Comparison of ENCODE assay signal across 9 mouse cellular contexts in genomic region chr11:96760042-96760441, GRCm38 (mm10). TPM values are rescaled to one million over a fixed set of nuclear protein-coding genes. Genes with fewer than 3 reads are reported as not detected.
DNase-seq lines count a peak whose midpoint lies in the region; ATAC-seq and TF ChIP-seq lines count a peak whose summit lies in the region.
"Had no signal": no experiment of that assay in that cellular context is flagged by ENCODE, and none has a peak within 500 bp of the region (broad histone marks: within the 10 kb centered on the region; RNA-seq: fewer than 3 reads in every experiment).

No protein-coding gene starts in this region.

- 37% methylated on average over 3 of the region's 3 CpGs for WGBS in heart, embryonic 11.5 days (ENCODE audit: insufficient replicate concordance)
- WGBS in kidney, postnatal 0 days, result 65% methylated on average over 3 of the region's 3 CpGs

- no peak overlapping the region for H3K27ac ChIP-seq in heart, embryonic 11.5 days (ENCODE audit: low read depth, low read length)
- H3K27ac ChIP-seq in kidney, postnatal 0 days, result no peak overlapping the region
- H3K27ac ChIP-seq: embryonic facial prominence, embryonic 13.5 days had no signal

- H3K9me3 ChIP-seq in heart, embryonic 11.5 days (replicated peaks; ENCODE audit: control insufficient read depth, low read length), result no peaks in the 10 kb centered on the region
- H3K9me3 ChIP-seq in kidney, postnatal 0 days (replicated peaks; ENCODE audit: low read length), result no peaks in the 10 kb centered on the region
- H3K9me3 ChIP-seq: embryonic facial prominence, embryonic 13.5 days had no signal

- no peak overlapping the region for H3K9ac ChIP-seq in heart, embryonic 11.5 days (ENCODE audit: low read depth, low read length)
- no peak overlapping the region for H3K9ac ChIP-seq in kidney, postnatal 0 days (ENCODE audit: low read depth, low read length)
- H3K9ac ChIP-seq: embryonic facial prominence, embryonic 13.5 days had no signal

- no peak overlapping the region for H3K4me2 ChIP-seq in heart, embryonic 11.5 days
- H3K4me2 ChIP-seq in kidney, postnatal 0 days (ENCODE audit: low read length), result no peak overlapping the region
- H3K4me2 ChIP-seq: embryonic facial prominence, embryonic 13.5 days had no signal

- H3K36me3 ChIP-seq in heart, embryonic 11.5 days (ENCODE audit: control insufficient read depth, insufficient read depth, low read length), result no peaks in the 10 kb centered on the region
- no peaks in the 10 kb centered on the region for H3K36me3 ChIP-seq in kidney, postnatal 0 days (ENCODE audit: insufficient read depth, low read length)
- H3K36me3 ChIP-seq: embryonic facial prominence, embryonic 13.5 days had no signal

- peak; percentile 77 to 82 for DNase-seq in heart, adult 18-20 months
- peak; percentile 72 to 78 for DNase-seq in B cell, adult 2 months
- DNase-seq in R1 (ENCODE audit: low read depth, low spot score), result peak; percentile 93
- peak; percentile 76 for DNase-seq in embryo, embryonic 10.5 days (ENCODE audit: low spot score)
- peak; percentile 86 for DNase-seq in kidney, postnatal 0 days (ENCODE audit: low spot score)
- peak; percentile 44 for DNase-seq in retina, adult 2 months (ENCODE audit: low read depth, low spot score)
- DNase-seq in gastrocnemius, postnatal 36 days, result no peak

- H3K4me3 ChIP-seq in heart, embryonic 11.5 days (ENCODE audit: low read depth, low read length), result no peak overlapping the region
- H3K4me3 ChIP-seq in kidney, postnatal 0 days (replicated peaks; ENCODE audit: low read depth, low read length), result no peak overlapping the region
- H3K4me3 ChIP-seq: embryonic facial prominence, embryonic 13.5 days had no signal

- intact Hi-C loops in gastrocnemius, postnatal 36 days (cut with DNase I), result loop anchor here (1.0 kb wide), 1 partner anchor 102 kb away; no protein-coding TSS in a partner anchor

- H3K27me3 ChIP-seq in heart, embryonic 11.5 days (ENCODE audit: control insufficient read depth, insufficient read depth, low read length), result no peaks in the 10 kb centered on the region
- no peaks in the 10 kb centered on the region for H3K27me3 ChIP-seq in kidney, postnatal 0 days (ENCODE audit: insufficient read depth, low read length)
- H3K27me3 ChIP-seq: embryonic facial prominence, embryonic 13.5 days had no signal

- no peaks in the 10 kb centered on the region for H3K4me1 ChIP-seq in heart, embryonic 11.5 days (ENCODE audit: control insufficient read depth, insufficient read depth, low read length)
- no peaks in the 10 kb centered on the region for H3K4me1 ChIP-seq in kidney, postnatal 0 days (replicated peaks; ENCODE audit: insufficient read depth, low read length)

- peak; percentile 90 for TF ChIP-seq CTCF in kidney, postnatal 0 days (IDR thresholded peaks at IDR 0.05; ENCODE audit: low read depth)

- ATAC-seq in heart, embryonic 11.5 days (replicated peaks; ENCODE audit: insufficient number of reproducible peaks, low FRiP score, low TSS enrichment), result no peak
- ATAC-seq in kidney, postnatal 0 days (replicated peaks; ENCODE audit: low FRiP score, low read depth), result no peak

RNA-seq across cellular contexts. Expression of gene Snx11, which starts 17.3 kb away (rescaled TPM):
- 10 to 100 TPM in 1 of 2 experiments, 1 to 10 TPM in 1; 9.9 to 15.2 TPM for total RNA-seq in heart, adult 18-20 months (2021)
- polyA plus RNA-seq in heart, embryonic 11.5 days (2014; fragmentation: Nextera tagmentation; extraction: Ambion mirVana), result 6.8 and 7.0 TPM in 2 replicates
- 17.6 and 19.8 TPM in 2 replicates for polyA plus RNA-seq in kidney, postnatal 0 days (2015; fragmentation: Nextera tagmentation; extraction: Ambion mirVana)
- 10 to 100 TPM; 10.0 to 10.3 TPM for total RNA-seq in gastrocnemius, postnatal 36 days (2021)

RNA-seq across cellular contexts. Expression of gene Cbx1, which starts 28.9 kb away (rescaled TPM):
- 10 to 100 TPM; 35.7 TPM for total RNA-seq in heart, adult 18-20 months (2021)
- 50.7 and 60.0 TPM in 2 replicates for polyA plus RNA-seq in heart, embryonic 11.5 days (2014; fragmentation: Nextera tagmentation; extraction: Ambion mirVana)
- polyA plus RNA-seq in kidney, postnatal 0 days (2015; fragmentation: Nextera tagmentation; extraction: Ambion mirVana), result 101 and 106 TPM in 2 replicates
- 10 to 100 TPM; 33.3 to 34.3 TPM for total RNA-seq in gastrocnemius, postnatal 36 days (2021)

Comparison
In these comparisons a context has a peak if more than half of its experiments do, and no peak if none do; other contexts are left out.
1. DNase-seq: peak in heart, adult 18-20 months (2 of 2), B cell, adult 2 months (2 of 2), R1 (single experiment), embryo, embryonic 10.5 days (single experiment), kidney, postnatal 0 days (single experiment) and retina, adult 2 months (single experiment); none in gastrocnemius, postnatal 36 days (0 of 2).